Mouse (Mus musculus) kidney, adult 2 months (tissue): ENCODE results near the gene Etv2. TPM values are rescaled to one million over a fixed set of nuclear protein-coding genes. Genes with fewer than 3 reads are reported as not detected.
A peak's percentile ranks its signal among the peaks of the same experiment; 100 is the strongest.

Source experiments
- DNase-seq: peaks from one replicate; pipeline ENCODE4 v3.0.0; 2021
- H3K27ac ChIP-seq: fragments of 200-500 bp; 2 replicates; pipeline ENCODE4 v1.5.1; 2012; ENCODE audit warnings: low read depth, low read length, control low read depth, inconsistent platforms; ENCODE audit not compliant: insufficient read depth
- H3K27me3 ChIP-seq: fragments of 200-500 bp; replicated peaks from 2 replicates; pipeline ENCODE4 v1.6.1; 2012; ENCODE audit warnings: mild to moderate bottlenecking, moderate library complexity, low read length, inconsistent platforms; ENCODE audit not compliant: control insufficient read depth, insufficient read depth
- H3K36me3 ChIP-seq: fragments of 200-500 bp; 2 replicates; pipeline ENCODE4 v1.6.1; 2012; ENCODE audit warnings: mild to moderate bottlenecking, moderate library complexity, low read length, inconsistent platforms; ENCODE audit not compliant: control insufficient read depth, insufficient read depth
- H3K4me1 ChIP-seq: fragments of 200-500 bp; 2 replicates; pipeline ENCODE4 v1.6.1; 2011; ENCODE audit warnings: low read length; ENCODE audit not compliant: control insufficient read depth, insufficient read depth
- H3K4me3 ChIP-seq: fragments of 200-500 bp; 2 replicates; pipeline ENCODE4 v1.5.1; 2011; ENCODE audit warnings: mild to moderate bottlenecking, low read depth, low read length, control low read depth; ENCODE audit not compliant: insufficient read depth
- CTCF ChIP-seq: fragments of 200-500 bp; conservative IDR thresholded peaks from 2 replicates; pipeline ENCODE4 v1.5.1; 2011; ENCODE audit warnings: low read depth, mild to moderate bottlenecking, control low read depth, low read length, moderate library complexity, mixed read lengths; ENCODE audit not compliant: insufficient read depth, insufficient read length
- POLR2A ChIP-seq: fragments of 200-500 bp; IDR thresholded peaks from one replicate; pipeline ENCODE4 v1.6.1; 2011; ENCODE audit warnings: low read depth, low read length, control low read depth
- WGBS: fragments of 180-500 bp; shearing (Covaris S2); methylation state at CpG from one replicate; pipeline ENCODE4 v1.1.7; 2018; 5-methylcytosine and 5-hydroxymethylcytosine counted together
- polyA plus RNA-seq: library from polyadenylated mRNA; depleted of rRNA; stranded (reverse); fragments of >200 nt; gene quantifications from 2 replicates; pipeline ENCODE4 v1.2.3, GENCODE M21; 2012

Gene Etv2
- polyA plus RNA-seq, 1 experiment, result not detected

DNA sequence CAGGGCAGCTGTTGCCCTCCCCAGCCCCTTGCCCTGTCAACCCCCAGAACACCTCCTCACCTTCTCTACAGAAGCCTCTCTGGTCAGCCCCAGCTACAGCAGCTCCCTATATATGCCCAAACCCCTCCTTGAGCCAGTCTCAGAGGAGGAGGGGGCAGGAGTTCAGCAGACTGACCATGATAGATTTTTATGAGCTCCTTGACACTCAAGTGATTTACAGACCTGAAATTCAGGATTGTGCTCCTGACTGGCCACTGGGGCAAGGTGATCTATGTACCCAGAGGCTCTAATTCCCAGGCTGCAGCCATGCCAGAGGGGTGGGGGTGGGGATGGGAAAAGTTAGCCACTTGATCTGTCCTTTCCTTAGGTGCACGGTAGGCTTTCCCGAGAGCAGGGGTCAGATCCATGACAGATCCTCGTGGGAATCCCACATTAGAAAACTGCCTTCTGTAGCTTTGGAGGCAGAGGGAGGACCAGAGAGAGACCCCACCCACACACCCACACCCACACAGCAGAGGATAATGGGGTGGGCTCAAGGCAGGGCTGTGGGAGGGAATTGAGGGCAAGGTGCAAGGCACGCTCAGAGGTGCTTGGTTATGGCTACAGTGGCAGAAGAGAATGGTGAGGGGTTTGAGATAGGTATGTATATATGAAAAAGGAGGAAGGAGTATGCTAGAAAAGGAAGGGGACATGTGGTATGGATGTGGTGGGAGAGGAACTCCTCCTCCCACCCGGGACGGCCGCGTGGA lies 22.8 kb downstream of the Etv2 start, which contains the start of gene Upk1a:
Upk1a (minus strand) TSS at position 194 of the 749 bp plus-strand sequence.
- Histone ChIP-seq H3K4me3 (no peak within 1 kb of the TSS), H3K36me3 (no peaks in the 10 kb centered on the region; the same call in 1 of the 2 replicates), H3K27me3 (no peaks in the 10 kb centered on the region), H3K27ac (no peak within 1 kb of the TSS), H3K4me1 (no peaks in the 10 kb centered on the region; the same call in 1 of the 2 replicates)
- no peak for DNase-seq
- WGBS, result 25% methylated on average over 8 of the region's 8 CpGs
- TF ChIP-seq CTCF (no peak), POLR2A (no peak)

- TF ChIP-seq POLR2A (no peak), CTCF (no peak)
- Histone ChIP-seq H3K27ac (no peak overlapping the region), H3K27me3 (no peaks in the 10 kb centered on the region), H3K4me3 (no peak overlapping the region), H3K36me3 (no peaks in the 10 kb centered on the region), H3K4me1 (no peaks in the 10 kb centered on the region; the same call in 1 of the 2 replicates)
- WGBS, result 53% methylated on average over 7 of the region's 7 CpGs
- no peak for DNase-seq
Measured at GRCm38 (mm10) chr7:30610043-30610442, 25.6 kb downstream of the Etv2 start.

GRCm38 (mm10) chr7:30608476-30608875 lies 27.2 kb downstream of the Etv2 start:
- 52% methylated on average over 16 of the region's 16 CpGs for WGBS
- no peak overlapping the region for H3K4me3 ChIP-seq
- H3K27ac ChIP-seq, result no peak overlapping the region
- DNase-seq, result no peak
- peaks cover 1% of the 10 kb centered on the region for H3K4me1 ChIP-seq
- no peaks in the 10 kb centered on the region for H3K36me3 ChIP-seq
- H3K27me3 ChIP-seq, result no peaks in the 10 kb centered on the region
- TF ChIP-seq CTCF (no peak), POLR2A (no peak)

GRCm38 (mm10) chr7:30607706-30608309 lies 27.8 kb downstream of the Etv2 start:
- peak; percentile 61 for DNase-seq
- WGBS, result 29% methylated on average over 8 of the region's 8 CpGs

GRCm38 (mm10) chr7:30604944-30605343 lies 30.7 kb downstream of the Etv2 start:
- H3K4me1 ChIP-seq, result peaks cover 8% of the 10 kb centered on the region
- DNase-seq, result no peak
- H3K27ac ChIP-seq, result no peak overlapping the region
- no peak overlapping the region for H3K4me3 ChIP-seq
- no peaks in the 10 kb centered on the region for H3K36me3 ChIP-seq
- TF ChIP-seq POLR2A, result no peak
- H3K27me3 ChIP-seq, result no peaks in the 10 kb centered on the region
- 87% methylated on average over 8 of the region's 8 CpGs for WGBS

More at GRCm38 (mm10) chr7:30607706-30608309, 27.8 kb downstream of the Etv2 start:
- Histone ChIP-seq H3K4me3 (no peak overlapping the region), H3K27me3 (no peaks in the 10 kb centered on the region), H3K4me1 (peaks cover 8% of the 10 kb centered on the region), H3K27ac (no peak overlapping the region), H3K36me3 (no peaks in the 10 kb centered on the region)
- no peak for TF ChIP-seq POLR2A
- peak; percentile 76 for TF ChIP-seq CTCF

DNA sequence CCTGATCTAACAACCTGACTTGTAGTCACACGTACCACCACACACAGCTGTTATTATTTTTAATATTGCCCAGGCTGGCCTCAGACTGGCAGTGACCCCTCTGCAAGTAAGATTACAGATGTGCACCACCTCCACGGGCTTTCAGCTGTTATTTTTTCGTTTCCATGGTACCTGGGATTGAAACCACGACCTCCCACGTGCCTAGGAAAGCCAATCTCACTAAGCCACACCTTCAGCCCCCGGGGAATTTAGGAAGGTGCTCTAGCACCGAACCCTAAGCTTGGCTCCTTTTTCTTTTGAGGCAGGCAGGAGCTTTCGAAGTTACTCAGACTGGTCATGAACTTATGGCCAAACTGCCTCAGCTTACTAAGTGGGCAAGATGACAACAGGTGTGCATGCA lies 31.2 kb downstream of the Etv2 start:
- no peak for TF ChIP-seq CTCF
- no peak for TF ChIP-seq POLR2A
- Histone ChIP-seq H3K36me3 (no peaks in the 10 kb centered on the region), H3K27me3 (no peaks in the 10 kb centered on the region), H3K27ac (no peak overlapping the region), H3K4me1 (peaks cover 8% of the 10 kb centered on the region), H3K4me3 (no peak overlapping the region)
- DNase-seq, result no peak
- 41% methylated on average over 8 of the region's 8 CpGs for WGBS

GRCm38 (mm10) chr7:30602583-30602982 lies 33.1 kb downstream of the Etv2 start:
- Histone ChIP-seq H3K36me3 (no peaks in the 10 kb centered on the region), H3K27ac (peak overlapping the region; percentile 83), H3K27me3 (no peaks in the 10 kb centered on the region; the same call in 1 of the 2 replicates), H3K4me1 (peaks cover 8% of the 10 kb centered on the region), H3K4me3 (no peak overlapping the region)
- TF ChIP-seq POLR2A (no peak), CTCF (no peak)
- 6% methylated on average over 3 of the region's 3 CpGs for WGBS
- peak; percentile 82 for DNase-seq
